Mouse (Mus musculus) neural tube, embryonic 11.5 days (tissue): Measurements from ENCODE around the gene Cd247. TPM values are rescaled to one million over a fixed set of nuclear protein-coding genes. Genes with fewer than 3 reads are reported as not detected.

Experiments used
- ATAC-seq: fragments of 200-750 bp; cut with Nextera tagmentation; 2 replicates; pipeline ENCODE4 v1.8.0; 2017; ENCODE audit warnings: moderate number of reproducible peaks, mild to moderate bottlenecking, moderate TSS enrichment, moderate library complexity; ENCODE audit not compliant: insufficient read depth, low FRiP score, low TSS enrichment
- DNase-seq: peaks from one replicate; pipeline ENCODE4 v3.0.0-alpha.2; 2015; ENCODE audit warnings: low spot score
- H3K27ac ChIP-seq: fragments of 300-500 bp; sonication (generic); 2 replicates; pipeline ENCODE4 v1.5.1; 2014; ENCODE audit warnings: low read depth, mild to moderate bottlenecking, low read length
- H3K27me3 ChIP-seq: fragments of 300-500 bp; sonication (generic); 2 replicates; pipeline ENCODE4 v1.6.1; 2014; ENCODE audit warnings: mild to moderate bottlenecking, low read length, mixed read lengths; ENCODE audit not compliant: control insufficient read depth, insufficient read depth
- H3K36me3 ChIP-seq: fragments of 300-500 bp; sonication (generic); 2 replicates; pipeline ENCODE4 v1.6.1; 2014; ENCODE audit warnings: mild to moderate bottlenecking, low read length, moderate library complexity, mixed read lengths; ENCODE audit not compliant: control insufficient read depth, insufficient read depth
- H3K4me1 ChIP-seq: fragments of 300-500 bp; sonication (generic); 2 replicates; pipeline ENCODE4 v1.6.1; 2014; ENCODE audit warnings: low read length, mixed read lengths; ENCODE audit not compliant: control insufficient read depth, insufficient read depth
- H3K4me2 ChIP-seq: fragments of 300-500 bp; sonication (generic); 2 replicates; pipeline ENCODE4 v1.6.1; 2014; ENCODE audit warnings: low read depth, mild to moderate bottlenecking, moderate library complexity
- H3K4me3 ChIP-seq: fragments of 300-500 bp; sonication (generic); 2 replicates; pipeline ENCODE4 v1.5.1; 2014; ENCODE audit warnings: low read depth, low read length
- H3K9ac ChIP-seq: fragments of 300-500 bp; sonication (generic); 2 replicates; pipeline ENCODE4 v1.6.1; 2014; ENCODE audit warnings: mild to moderate bottlenecking, low read length
- H3K9me3 ChIP-seq: fragments of 300-500 bp; sonication (generic); 2 replicates; pipeline ENCODE4 v1.6.1; 2016; ENCODE audit warnings: low read length; ENCODE audit not compliant: control insufficient read depth
- WGBS: fragments of 180-500 bp; shearing (Covaris S2); extraction: QIAGEN DNeasy Blood & Tissue Kit; methylation state at CpG from one replicate; pipeline ENCODE4 v1.1.7; 2014; 5-methylcytosine and 5-hydroxymethylcytosine counted together
- polyA plus RNA-seq: library from polyadenylated mRNA; unstranded; fragments of >200 nt; fragmentation: Nextera tagmentation; extraction: Ambion mirVana; gene quantifications from 2 replicates; pipeline ENCODE4 v1.2.1, GENCODE M21; 2014

Cd247 gene
- polyA plus RNA-seq, 1 experiment from 2014 or later: 0.86 TPM

DNA sequence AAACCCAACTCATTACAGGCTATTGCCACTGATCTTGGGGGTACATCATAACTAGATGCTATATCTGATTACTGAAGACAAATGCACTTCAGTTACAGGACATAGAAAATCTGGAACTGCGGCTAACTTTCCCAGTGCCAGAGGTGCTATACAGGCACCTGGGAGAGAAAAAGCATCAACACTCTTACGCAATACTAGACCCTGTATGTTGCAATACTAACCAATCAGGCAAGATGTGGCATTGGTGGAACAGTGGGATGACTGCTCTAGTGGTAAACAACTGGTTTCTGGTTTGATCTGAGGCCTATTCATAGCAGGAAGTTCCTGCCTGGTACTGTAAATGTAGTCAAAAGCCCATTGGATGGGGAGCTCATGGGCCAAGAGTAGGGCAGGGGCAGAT, 90.3 kb downstream of the Cd247 start:
- H3K36me3 ChIP-seq: peaks cover 2% of the 10 kb centered on the region
- ATAC-seq (no peak), DNase-seq (no peak)
- 95% methylated on average over 2 of the region's 2 CpGs for WGBS
- no peak overlapping the region for H3K9ac ChIP-seq
- no peak overlapping the region for H3K4me3 ChIP-seq
- no peaks in the 10 kb centered on the region for H3K9me3 ChIP-seq
- no peaks in the 10 kb centered on the region for H3K4me1 ChIP-seq
- H3K4me2 ChIP-seq: no peak overlapping the region
- H3K27me3 ChIP-seq: no peaks in the 10 kb centered on the region
- H3K27ac ChIP-seq: no peak overlapping the region

DNA sequence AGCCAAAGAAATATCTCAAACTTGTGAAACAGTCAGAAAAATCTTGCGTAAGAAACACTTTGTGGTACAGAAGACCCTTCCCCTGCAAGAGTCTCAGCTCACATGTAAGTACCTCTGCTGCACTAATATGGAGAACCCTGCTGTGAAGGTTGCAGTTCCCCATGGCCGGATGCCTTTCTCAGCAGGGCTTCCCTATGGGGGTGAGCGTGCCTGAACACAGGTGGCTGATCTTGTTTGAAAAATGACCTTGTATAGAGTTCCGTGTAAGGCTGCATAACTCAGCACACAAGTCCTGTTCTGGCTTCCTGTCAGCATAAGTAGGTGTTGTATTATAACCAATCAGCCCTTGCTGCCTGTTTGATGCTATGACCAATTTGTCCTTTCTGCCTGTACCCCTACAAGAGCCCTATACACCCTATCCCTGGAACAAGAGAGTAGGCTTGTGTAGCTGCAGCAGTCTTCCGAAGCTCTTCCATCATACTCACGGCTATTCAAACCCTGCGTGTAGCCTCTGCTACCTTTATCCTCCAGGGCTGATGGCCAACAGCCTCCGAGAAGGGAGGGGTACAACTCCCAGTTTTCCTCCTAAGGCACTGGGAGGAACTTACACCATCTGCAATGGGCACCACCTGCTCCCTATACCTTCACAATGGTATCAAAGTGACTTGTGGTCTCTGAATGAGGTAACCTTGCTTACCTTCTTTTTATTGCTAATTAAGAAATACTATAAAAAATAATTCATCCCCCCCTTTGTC, 93.8 kb downstream of the Cd247 start:
- DNase-seq: no peak
- no peak overlapping the region for H3K9ac ChIP-seq

DNA sequence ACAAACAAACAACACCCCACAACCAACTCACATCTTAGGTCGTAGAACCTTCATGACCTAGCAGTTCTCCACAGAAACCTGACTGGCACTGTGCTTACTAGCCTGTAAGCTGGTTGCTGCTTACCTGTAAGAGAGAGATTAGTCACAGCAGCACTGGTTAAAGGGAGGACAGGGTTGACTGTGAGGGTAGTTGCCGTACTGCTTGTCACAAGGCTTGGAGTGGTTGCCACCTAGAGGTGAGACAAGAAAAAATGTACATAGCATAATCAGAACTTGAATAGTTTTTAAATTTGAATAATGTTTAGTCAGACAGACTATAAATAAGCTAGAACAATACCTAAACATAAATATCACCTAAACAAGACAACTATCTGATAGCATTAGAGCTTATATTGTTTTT, 103.2 kb downstream of the Cd247 start:
- Histone ChIP-seq H3K9me3 (no peaks in the 10 kb centered on the region), H3K27ac (no peak overlapping the region), H3K9ac (no peak overlapping the region), H3K4me1 (no peaks in the 10 kb centered on the region), H3K4me3 (no peak overlapping the region), H3K27me3 (no peaks in the 10 kb centered on the region), H3K4me2 (no peak overlapping the region), H3K36me3 (peaks cover 6% of the 10 kb centered on the region)
- DNase-seq (no peak), ATAC-seq (no peak)
- whole genome bisulfite sequencing: 93% methylated on average over 2 of the region's 2 CpGs

More for the DNA sequence above, 93.8 kb downstream of the Cd247 start:
- H3K9me3 ChIP-seq: no peaks in the 10 kb centered on the region
- H3K4me2 ChIP-seq: no peak overlapping the region
- ATAC-seq: no peak
- H3K4me1 ChIP-seq: no peaks in the 10 kb centered on the region
- H3K27ac ChIP-seq: no peak overlapping the region
- 52% methylated on average over 8 of the region's 8 CpGs for WGBS
- no peaks in the 10 kb centered on the region for H3K27me3 ChIP-seq
- no peaks in the 10 kb centered on the region for H3K36me3 ChIP-seq
- no peak overlapping the region for H3K4me3 ChIP-seq

DNA sequence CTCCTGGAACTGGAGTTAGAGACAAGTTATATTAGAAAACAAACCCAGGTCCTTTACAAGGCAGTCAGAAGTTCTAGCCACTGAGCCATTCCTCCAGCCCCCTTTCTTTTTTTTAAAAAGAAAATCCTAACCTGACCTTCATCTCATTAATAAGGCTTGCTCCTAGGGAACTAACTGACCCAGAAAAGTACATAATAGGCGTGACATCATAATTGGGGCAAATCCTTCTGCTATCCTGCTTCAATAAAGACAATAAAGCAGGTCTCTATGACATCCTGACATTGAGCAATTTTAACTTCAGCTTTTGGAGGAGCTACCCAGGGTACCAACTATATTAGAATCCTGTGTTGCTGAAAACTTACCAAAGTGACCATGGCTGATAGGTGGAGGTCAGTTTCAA, 115.1 kb downstream of the Cd247 start:
- Histone ChIP-seq H3K4me3 (no peak overlapping the region), H3K27me3 (no peaks in the 10 kb centered on the region), H3K36me3 (no peaks in the 10 kb centered on the region), H3K27ac (no peak overlapping the region), H3K4me1 (no peaks in the 10 kb centered on the region), H3K4me2 (no peak overlapping the region), H3K9me3 (no peaks in the 10 kb centered on the region), H3K9ac (no peak overlapping the region)
- DNase-seq (no peak), ATAC-seq (no peak)
- WGBS: 74% methylated on average over 1 of the region's 1 CpGs

DNA sequence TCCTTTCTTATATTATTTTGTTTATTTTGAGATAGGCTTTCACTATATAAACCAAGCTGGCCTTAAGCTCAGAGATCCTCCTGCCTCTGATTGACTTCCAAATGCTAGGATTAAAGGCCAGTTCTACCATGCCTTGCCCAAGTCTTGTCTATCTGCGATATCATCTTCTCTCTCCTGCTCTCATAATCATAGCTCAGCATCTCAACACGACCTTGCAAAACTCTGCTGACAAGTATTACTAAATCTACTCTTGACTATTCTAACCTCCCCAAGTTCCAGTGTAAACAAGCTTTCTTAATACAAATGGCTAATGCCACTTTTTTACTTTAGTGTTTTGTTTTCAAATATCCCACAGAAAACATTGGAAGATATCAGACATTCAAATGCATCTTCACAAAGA, 119.7 kb downstream of the Cd247 start:
- H3K36me3 ChIP-seq: no peaks in the 10 kb centered on the region
- no peak overlapping the region for H3K9ac ChIP-seq
- no peak overlapping the region for H3K4me2 ChIP-seq
- no peak overlapping the region for H3K27ac ChIP-seq
- DNase-seq (no peak), ATAC-seq (no peak)
- no peaks in the 10 kb centered on the region for H3K4me1 ChIP-seq
- H3K4me3 ChIP-seq: no peak overlapping the region
- no peaks in the 10 kb centered on the region for H3K9me3 ChIP-seq
- 90% methylated on average over 2 of the region's 2 CpGs for WGBS
- no peaks in the 10 kb centered on the region for H3K27me3 ChIP-seq

DNA sequence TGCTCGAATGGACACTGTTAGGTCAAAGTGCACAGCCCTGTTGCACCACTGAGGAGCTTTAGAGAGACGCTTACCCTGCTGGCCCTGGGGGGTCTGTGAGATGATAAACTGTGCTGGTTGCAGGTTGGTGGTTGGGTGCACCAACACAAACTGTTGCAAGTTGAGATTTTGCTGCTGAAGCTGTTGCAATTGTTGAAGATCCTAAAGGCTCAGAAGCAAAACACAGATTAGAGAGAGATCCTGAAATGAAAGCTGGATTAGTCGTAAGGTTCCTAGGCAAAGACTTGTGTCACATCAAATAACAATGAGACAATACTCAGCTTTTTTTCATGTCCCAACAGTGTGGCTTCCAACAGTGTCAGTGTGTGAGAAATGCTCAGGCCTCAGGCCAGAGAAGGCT, 120.3 kb downstream of the Cd247 start:
- Histone ChIP-seq H3K36me3 (no peaks in the 10 kb centered on the region), H3K27ac (no peak overlapping the region), H3K9me3 (no peaks in the 10 kb centered on the region), H3K27me3 (no peaks in the 10 kb centered on the region), H3K4me2 (no peak overlapping the region), H3K4me1 (no peaks in the 10 kb centered on the region), H3K4me3 (no peak overlapping the region), H3K9ac (no peak overlapping the region)
- WGBS: 81% methylated on average over 3 of the region's 3 CpGs
- ATAC-seq (no peak), DNase-seq (no peak)

DNA sequence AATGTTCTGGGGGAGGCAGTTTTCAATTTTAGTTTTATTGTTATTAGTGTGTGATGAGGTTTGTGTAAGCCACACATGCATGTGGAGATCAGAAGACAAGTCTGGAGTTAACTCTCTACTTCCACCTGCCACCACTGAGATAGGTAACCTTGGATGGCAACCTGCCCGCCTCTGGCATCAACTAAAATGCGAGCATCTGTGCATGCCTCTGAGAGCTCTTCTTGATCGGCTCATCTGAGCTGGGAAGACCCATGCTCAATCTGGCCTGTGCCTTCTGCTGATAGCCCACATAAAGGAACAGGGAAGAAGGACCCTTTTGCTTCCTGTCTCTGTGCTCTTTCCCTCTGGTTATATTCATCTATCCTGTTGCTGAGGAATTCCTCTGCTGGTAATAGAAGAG, 121.0 kb downstream of the Cd247 start:
- Histone ChIP-seq H3K4me3 (no peak overlapping the region), H3K9ac (no peak overlapping the region), H3K4me1 (no peaks in the 10 kb centered on the region), H3K36me3 (no peaks in the 10 kb centered on the region), H3K27ac (no peak overlapping the region), H3K27me3 (no peaks in the 10 kb centered on the region), H3K9me3 (no peaks in the 10 kb centered on the region), H3K4me2 (no peak overlapping the region)
- no peak for ATAC-seq
- no peak for DNase-seq
- 87% methylated on average over 3 of the region's 3 CpGs for WGBS

DNA sequence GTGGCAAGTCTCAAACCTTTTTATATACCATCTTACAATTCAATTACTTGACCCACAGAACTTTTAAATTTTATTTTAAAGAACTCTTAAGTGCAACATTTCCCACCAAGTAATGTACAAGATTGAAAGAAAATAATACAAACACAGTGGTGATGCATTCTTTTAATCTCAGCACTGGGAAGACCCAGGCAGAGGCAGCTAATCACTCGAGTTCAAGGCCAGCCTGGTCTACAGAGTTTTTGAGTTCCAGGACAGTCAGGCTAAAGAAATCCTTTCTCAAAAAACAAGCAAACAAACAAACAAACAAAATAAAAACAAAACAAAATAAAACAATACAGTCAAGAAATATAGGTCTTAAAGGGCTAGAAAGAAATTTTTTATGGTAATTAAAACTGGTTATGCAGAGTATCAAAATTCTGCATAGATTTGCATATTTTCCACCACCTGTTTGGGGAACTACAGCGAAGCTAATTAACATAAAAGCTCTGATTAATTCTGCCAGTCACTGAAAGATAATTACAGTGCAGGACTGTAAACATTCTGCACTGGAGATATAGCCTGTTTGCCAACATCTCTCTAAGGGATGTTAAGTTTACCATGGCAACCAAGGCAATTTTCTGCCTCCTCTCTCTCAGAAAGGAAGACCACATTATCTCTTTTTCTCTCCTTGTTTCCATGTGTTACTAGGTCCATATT, 125.4 kb downstream of the Cd247 start:
- Histone ChIP-seq H3K4me2 (no peak overlapping the region), H3K9ac (no peak overlapping the region), H3K36me3 (peaks cover 3% of the 10 kb centered on the region; the same call in 1 of the 2 replicates), H3K4me3 (no peak overlapping the region), H3K27me3 (no peaks in the 10 kb centered on the region), H3K9me3 (no peaks in the 10 kb centered on the region), H3K27ac (no peak overlapping the region), H3K4me1 (no peaks in the 10 kb centered on the region)
- DNase-seq (no peak), ATAC-seq (no peak)
- 80% methylated on average over 2 of the region's 2 CpGs for WGBS

DNA sequence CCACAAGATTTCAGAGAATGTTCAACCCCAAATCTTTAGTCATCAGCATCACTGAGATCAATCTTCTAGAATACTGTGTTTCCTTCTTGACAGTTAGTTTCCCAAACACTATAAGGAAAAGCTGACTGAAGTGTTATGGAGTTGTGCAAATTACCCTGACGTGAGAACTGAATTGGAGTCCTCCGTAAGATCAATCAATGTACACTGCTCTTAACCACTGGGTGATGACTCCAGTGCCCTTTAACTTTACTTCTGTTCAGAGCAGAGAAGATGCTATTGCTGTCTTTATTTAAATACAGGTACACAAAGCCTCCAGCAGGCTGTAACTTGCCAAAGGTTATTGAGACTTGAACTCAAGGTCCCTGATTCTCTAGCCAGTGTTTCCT, 125.9 kb downstream of the Cd247 start:
- 58% methylated on average over 2 of the region's 2 CpGs for WGBS
- peaks cover 3% of the 10 kb centered on the region; the same call in 1 of the 2 replicates for H3K36me3 ChIP-seq
- no peak overlapping the region for H3K9ac ChIP-seq
- H3K27me3 ChIP-seq: no peaks in the 10 kb centered on the region
- ATAC-seq: no peak
- H3K4me3 ChIP-seq: no peak overlapping the region
- H3K9me3 ChIP-seq: no peaks in the 10 kb centered on the region
- H3K27ac ChIP-seq: no peak overlapping the region
- H3K4me2 ChIP-seq: no peak overlapping the region
- DNase-seq: no peak
- H3K4me1 ChIP-seq: no peaks in the 10 kb centered on the region
